Mouse (Mus musculus) G1E (cell line): ENCODE data around the gene Amn1.

Experiments used
- CTCF ChIP-seq: IDR thresholded peaks from 2 replicates; pipeline ENCODE4 v1.5.1; 2012; ENCODE audit warnings: low read depth, low read length, inconsistent platforms, mixed read lengths
- GATA1 ChIP-seq: IDR thresholded peaks from 2 replicates; pipeline ENCODE4 v1.6.1; 2012; ENCODE audit warnings: borderline replicate concordance, low read length, inconsistent platforms, mixed read lengths
- TAL1 ChIP-seq: conservative IDR thresholded peaks from 2 replicates; pipeline ENCODE4 v1.6.1; 2012; ENCODE audit warnings: low read depth, low read length, inconsistent platforms, mixed read lengths

DNA sequence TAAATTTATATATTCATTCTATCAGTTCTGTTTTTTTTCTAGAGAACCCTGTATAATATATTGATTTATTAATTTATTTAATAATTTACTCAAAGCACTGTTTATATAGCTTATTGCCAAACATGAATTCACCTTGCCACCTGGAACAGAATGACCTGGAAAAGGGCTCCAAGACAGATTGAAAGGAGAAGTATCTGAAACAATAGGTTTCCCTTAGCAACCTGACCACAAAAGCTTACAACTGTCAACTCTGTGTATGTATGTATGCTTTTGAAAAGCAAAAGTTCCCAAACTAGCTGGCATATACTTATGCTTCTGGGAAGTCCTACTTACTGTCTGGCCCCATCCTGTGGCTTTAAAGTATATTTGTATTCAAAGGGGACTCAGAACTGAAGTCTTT lies 32.8 kb upstream of the Amn1 start:
- TF ChIP-seq CTCF (no peak), GATA1 (no peak), TAL1 (no peak)
